Mouse (Mus musculus): ENCODE results near the gene Olfr1196. TPM values are rescaled to one million over a fixed set of nuclear protein-coding genes. Genes with fewer than 3 reads are reported as not detected.
"Not testable (repeated sequence)": the region's sequence is repeated elsewhere in the genome, so short reads cannot be mapped to it uniquely, and the experiment has no call there.

Gene Olfr1196
- not detected for total RNA-seq (2021)
- long read RNA-seq, experiment 1: 0 reads
- long read RNA-seq, experiment 2: 0 reads

GRCm38 (mm10) chr2:88704497-88704896 lies at the start of gene Olfr1196:
Olfr1196 (minus strand) TSS chr2:88704597.
- no peak for DNase-seq (ENCODE audit: low spot score in 2 of 2)

- no peak for DNase-seq (ENCODE audit: low spot score in 2 of 2)
Observed at GRCm38 (mm10) chr2:88751270-88751669, 46.9 kb upstream of the Olfr1196 start, which contains the start of gene Olfr1198. Olfr1198 (minus strand) TSS chr2:88751370.

- DNase-seq (ENCODE audit: low spot score in 2 of 2): no peak
Observed at GRCm38 (mm10) chr2:88743379-88743778, 39.0 kb upstream of the Olfr1196 start.

DNA sequence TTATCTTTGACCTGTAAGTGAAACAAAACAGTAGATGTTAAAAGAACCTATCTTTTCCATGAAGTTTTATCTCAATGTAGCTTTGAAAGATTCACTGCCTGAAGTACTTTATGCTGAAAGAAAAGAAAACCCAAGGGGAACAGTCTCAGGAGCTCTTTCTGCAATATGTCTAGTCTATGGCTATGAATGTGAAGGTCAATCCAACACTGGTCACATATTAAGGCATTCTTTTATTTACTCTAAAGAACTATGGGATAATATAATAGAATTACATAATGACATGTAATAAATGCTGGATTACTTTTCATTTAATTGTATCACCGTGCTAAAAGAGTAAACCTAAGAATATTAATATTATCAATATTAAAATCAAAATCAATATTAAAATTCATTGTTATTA lies 27.9 kb upstream of the Olfr1196 start, which contains the start of gene Olfr1197:
Olfr1197 (minus strand) TSS at position 101 of the 400 bp plus-strand sequence.
- no peak for DNase-seq (ENCODE audit: low spot score in 2 of 2)

- DNase-seq (ENCODE audit: low spot score in 2 of 2): no peak
Observed at GRCm38 (mm10) chr2:88689087-88689486, 15.3 kb downstream of the Olfr1196 start, which contains the start of gene Olfr1195. Olfr1195 (minus strand) TSS chr2:88689187.

DNA sequence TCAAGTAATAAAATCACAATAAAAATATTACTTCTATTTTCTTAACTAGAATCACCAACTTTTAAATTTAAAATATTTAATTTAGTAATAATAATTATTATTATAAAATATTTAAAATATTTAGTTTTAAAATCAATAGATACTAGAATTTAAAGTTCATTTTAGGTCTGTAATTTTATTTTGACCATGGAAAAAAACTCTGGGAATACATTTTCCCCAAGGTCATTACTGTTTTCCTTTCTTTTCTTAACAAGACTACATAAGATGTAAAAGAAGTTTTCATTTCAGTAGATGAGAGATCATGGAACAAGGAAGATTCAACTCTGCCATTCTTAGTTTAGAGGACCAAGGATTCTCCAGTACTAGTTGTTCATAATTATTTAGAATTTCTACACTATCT lies 29.1 kb downstream of the Olfr1196 start, which contains the start of gene Olfr1193:
Olfr1193 (plus strand) TSS at position 301 of the 400 bp plus-strand sequence.
- DNase-seq (ENCODE audit: low spot score in 2 of 2): not testable (repeated sequence)

DNA sequence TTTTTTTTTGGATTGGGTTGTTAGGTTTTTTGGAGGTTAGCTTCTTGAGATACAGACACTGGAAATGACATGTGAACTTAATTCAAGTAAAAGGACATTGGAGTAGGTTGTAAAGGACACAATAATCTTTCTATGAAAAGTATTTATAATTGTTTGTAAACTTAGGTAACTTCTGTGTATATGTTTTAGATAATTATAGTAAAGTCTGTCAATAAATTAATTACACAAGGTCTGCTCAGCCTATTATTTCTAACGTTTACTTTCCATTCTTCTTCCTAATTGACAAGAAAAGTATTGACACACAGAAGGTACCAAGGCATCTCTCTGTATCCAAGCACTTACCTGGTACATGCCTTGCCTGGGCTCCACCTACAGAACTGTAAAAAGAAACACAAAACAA lies 56.2 kb downstream of the Olfr1196 start, which contains the start of gene Olfr1192-ps1:
Olfr1192-ps1 (plus strand) TSS at position 301 of the 400 bp plus-strand sequence.
- DNase-seq (ENCODE audit: low spot score in 2 of 2): no peak

Other genes with a start within 250 kb of the Olfr1196 start
- not detected for gene Olfr1183, start 249.7 kb downstream of the Olfr1196 start, total RNA-seq (2021)
- not detected for gene Olfr1184, start 221.0 kb downstream of the Olfr1196 start, total RNA-seq (2021)
- gene Olfr1185-ps1, start 211.3 kb downstream of the Olfr1196 start, total RNA-seq (2021): not detected
- not detected for gene Olfr1186, start 186.0 kb downstream of the Olfr1196 start, total RNA-seq (2021)
- gene Olfr1188, start 147.7 kb downstream of the Olfr1196 start, total RNA-seq (2021): not detected
- not detected for gene Olfr1189, start 118.1 kb downstream of the Olfr1196 start, total RNA-seq (2021)
- gene Olfr1191-ps1, start 64.1 kb downstream of the Olfr1196 start, total RNA-seq (2021): not detected
- not detected for gene Olfr1192-ps1, start 56.1 kb downstream of the Olfr1196 start, total RNA-seq (2021)
- not detected for gene Olfr1193, start 29.0 kb downstream of the Olfr1196 start, total RNA-seq (2021)
- gene Olfr1195, start 15.4 kb downstream of the Olfr1196 start, total RNA-seq (2021): not detected
- gene Olfr1197, start 27.8 kb upstream of the Olfr1196 start, total RNA-seq (2021): not detected
- gene Olfr1198, start 46.8 kb upstream of the Olfr1196 start, total RNA-seq (2021): not detected
- gene Olfr1199, start 55.9 kb upstream of the Olfr1196 start, total RNA-seq (2021): not detected
- not detected for gene Olfr1200, start 65.9 kb upstream of the Olfr1196 start, total RNA-seq (2021)
- gene Olfr1201, start 88.4 kb upstream of the Olfr1196 start, total RNA-seq (2021): not detected
- not detected for gene Olfr1202, start 109.9 kb upstream of the Olfr1196 start, total RNA-seq (2021)
- not detected for gene Olfr1205, start 125.1 kb upstream of the Olfr1196 start, total RNA-seq (2021)
- not detected for gene Olfr1204, start 144.7 kb upstream of the Olfr1196 start, total RNA-seq (2021)
- not detected for gene Olfr1206, start 158.6 kb upstream of the Olfr1196 start, total RNA-seq (2021)
- not detected for gene Olfr1208, start 197.7 kb upstream of the Olfr1196 start, total RNA-seq (2021)
- gene Olfr1209, start 210.6 kb upstream of the Olfr1196 start, total RNA-seq (2021): not detected
- gene Olfr1211, start 233.5 kb upstream of the Olfr1196 start, total RNA-seq (2021): not detected
- gene Olfr1212, start 249.4 kb upstream of the Olfr1196 start, total RNA-seq (2021): not detected